Mouse (Mus musculus) bone marrow, adult 2 months (tissue): ENCODE data around the gene Sesn3.

ENCODE experiments used
- CTCF ChIP-seq: fragments of 200-500 bp; IDR thresholded peaks from 2 replicates; pipeline ENCODE4 v1.5.1; 2011; ENCODE audit warnings: low read length, control low read depth; ENCODE audit not compliant: control insufficient read depth, insufficient read depth
- POLR2A ChIP-seq: fragments of 200-500 bp; IDR thresholded peaks from 2 replicates; pipeline ENCODE4 v1.6.1; 2011; ENCODE audit warnings: low read depth, mild to moderate bottlenecking, control low read depth, low read length, borderline replicate concordance; ENCODE audit not compliant: control insufficient read depth

- TF ChIP-seq CTCF (no peak), POLR2A (no peak)
Measured at GRCm38 (mm10) chr9:14235286-14235685, 39.6 kb upstream of the Sesn3 start.
